Mouse (Mus musculus): Measurements from ENCODE around the gene St6gal1. TPM values are rescaled to one million over a fixed set of nuclear protein-coding genes. Genes with fewer than 3 reads are reported as not detected.
A peak's percentile ranks its signal among the peaks of the same experiment; 100 is the strongest.

The St6gal1 gene
- polyA plus RNA-seq, 1 experiment from 2014 or later = 43.5 TPM

DNA sequence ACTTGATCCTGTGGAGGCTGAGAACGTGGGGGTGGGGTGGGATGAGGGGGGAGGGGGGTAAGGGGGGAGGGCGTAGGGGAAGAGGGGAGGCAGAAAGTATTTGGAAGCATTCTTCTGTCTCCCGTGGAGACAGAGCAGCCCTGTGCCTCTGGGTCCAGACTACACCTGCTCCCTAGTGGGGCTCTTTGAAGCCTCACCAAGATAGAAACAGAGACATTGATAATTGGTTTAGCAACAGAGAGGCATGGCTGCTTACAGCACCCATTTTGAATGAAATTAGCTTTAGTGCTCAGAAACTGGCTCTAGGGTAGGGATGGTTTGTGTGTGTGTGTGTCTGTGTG is 46.3 kb downstream of the St6gal1 start:
- Histone ChIP-seq H3K4me1 (peaks cover 32% of the 10 kb centered on the region), H3K27ac (0 out of 2 replicates have a peak overlapping the region, but pooled peaks have one; percentile 37), H3K9ac (0 out of 2 replicates have a peak overlapping the region, but pooled peaks have one; percentile 8), H3K4me2 (replicated peaks) (no peak overlapping the region), H3K4me3 (no peak overlapping the region), H3K36me3 (peaks cover 6% of the 10 kb centered on the region; the same call in 1 of the 2 replicates), H3K27me3 (replicated peaks) (no peaks in the 10 kb centered on the region), H3K9me3 (no peaks in the 10 kb centered on the region)
- peak; percentile 66 for ATAC-seq (ENCODE audit: low FRiP score, low read depth)
- 7% methylated on average over 3 of the region's 3 CpGs for WGBS

- 78% methylated on average over 14 of the region's 14 CpGs for WGBS
These were observed 47.4 kb downstream of the St6gal1 start for GRCm38 (mm10) chr16:23271746-23272520.

DNA sequence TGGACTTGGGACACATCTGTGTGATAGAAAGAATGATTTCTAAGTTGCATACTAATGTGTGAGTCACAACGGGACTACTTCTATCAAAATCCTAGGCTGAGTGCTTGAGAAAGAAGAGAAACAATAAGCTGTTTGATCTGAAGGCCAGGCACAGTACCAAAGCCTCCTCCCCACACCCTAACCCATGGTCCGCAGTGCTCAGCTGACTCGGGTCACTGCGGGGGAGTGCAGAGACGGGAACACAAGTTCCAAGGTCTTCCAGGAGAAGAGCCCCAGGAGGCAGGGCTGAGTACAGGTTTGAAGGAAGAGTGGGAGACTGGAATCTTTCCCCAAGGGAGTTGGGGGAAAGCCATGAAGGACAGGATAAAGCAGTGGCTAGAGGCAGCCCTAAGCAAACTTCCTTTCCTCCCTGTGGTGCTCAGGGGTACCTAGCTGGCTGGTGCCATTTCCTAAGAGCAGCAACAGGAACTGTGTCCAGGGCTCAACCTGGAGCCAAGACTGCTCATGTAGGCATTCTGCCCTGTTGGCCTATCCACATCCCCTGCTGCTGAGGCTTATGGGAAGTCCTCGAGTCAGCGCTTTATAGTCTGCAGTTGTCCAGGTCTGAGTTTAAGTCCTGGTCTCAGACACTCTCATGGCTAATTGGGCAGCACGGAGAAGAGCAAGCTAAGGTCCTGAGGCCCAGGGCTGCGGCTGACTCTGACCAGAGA is 48.1 kb downstream of the St6gal1 start:
- Histone ChIP-seq H3K9me3 (no peaks in the 10 kb centered on the region), H3K27ac (no peak overlapping the region), H3K36me3 (0 out of 2 replicates have a peak, but pooled peaks cover 2% of the 10 kb centered on the region), H3K27me3 (replicated peaks) (no peaks in the 10 kb centered on the region), H3K4me3 (no peak overlapping the region), H3K4me2 (replicated peaks) (no peak overlapping the region), H3K4me1 (peaks cover 32% of the 10 kb centered on the region), H3K9ac (no peak overlapping the region)
- no peak for ATAC-seq (ENCODE audit: low FRiP score, low read depth)
- WGBS = 65% methylated on average over 9 of the region's 9 CpGs

More at GRCm38 (mm10) chr16:23271746-23272520, 47.4 kb downstream of the St6gal1 start:
- no peak overlapping the region for H3K27ac ChIP-seq
- H3K4me3 ChIP-seq = no peak overlapping the region
- H3K4me1 ChIP-seq = peaks cover 32% of the 10 kb centered on the region
- H3K27me3 ChIP-seq (replicated peaks) = no peaks in the 10 kb centered on the region
- no peak overlapping the region for H3K4me2 ChIP-seq (replicated peaks)
- ATAC-seq (ENCODE audit: low FRiP score, low read depth) = no peak
- 0 out of 2 replicates have a peak, but pooled peaks cover 2% of the 10 kb centered on the region for H3K36me3 ChIP-seq
- no peaks in the 10 kb centered on the region for H3K9me3 ChIP-seq
- no peak overlapping the region for H3K9ac ChIP-seq

GRCm38 (mm10) chr16:23274005-23274404 is 49.5 kb downstream of the St6gal1 start:
- ATAC-seq (ENCODE audit: low FRiP score, low read depth) = no peak
- H3K4me3 ChIP-seq = no peak overlapping the region
- H3K27ac ChIP-seq = no peak overlapping the region
- peaks cover 32% of the 10 kb centered on the region for H3K4me1 ChIP-seq
- WGBS = 70% methylated on average over 6 of the region's 6 CpGs
- no peaks in the 10 kb centered on the region for H3K27me3 ChIP-seq (replicated peaks)
- H3K36me3 ChIP-seq = 0 out of 2 replicates have a peak, but pooled peaks cover 2% of the 10 kb centered on the region
- no peak overlapping the region for H3K4me2 ChIP-seq (replicated peaks)
- no peaks in the 10 kb centered on the region for H3K9me3 ChIP-seq
- H3K9ac ChIP-seq = no peak overlapping the region

GRCm38 (mm10) chr16:23274606-23275310 is 50.2 kb downstream of the St6gal1 start:
- WGBS = 81% methylated on average over 7 of the region's 7 CpGs
- H3K27ac ChIP-seq = no peak overlapping the region
- 0 out of 2 replicates have a peak, but pooled peaks cover 2% of the 10 kb centered on the region for H3K36me3 ChIP-seq
- H3K27me3 ChIP-seq (replicated peaks) = no peaks in the 10 kb centered on the region
- ATAC-seq (ENCODE audit: low FRiP score, low read depth) = no peak
- H3K9me3 ChIP-seq = no peaks in the 10 kb centered on the region
- no peak overlapping the region for H3K4me3 ChIP-seq
- H3K9ac ChIP-seq = no peak overlapping the region
- H3K4me2 ChIP-seq (replicated peaks) = no peak overlapping the region
- H3K4me1 ChIP-seq = peaks cover 26% of the 10 kb centered on the region

DNA sequence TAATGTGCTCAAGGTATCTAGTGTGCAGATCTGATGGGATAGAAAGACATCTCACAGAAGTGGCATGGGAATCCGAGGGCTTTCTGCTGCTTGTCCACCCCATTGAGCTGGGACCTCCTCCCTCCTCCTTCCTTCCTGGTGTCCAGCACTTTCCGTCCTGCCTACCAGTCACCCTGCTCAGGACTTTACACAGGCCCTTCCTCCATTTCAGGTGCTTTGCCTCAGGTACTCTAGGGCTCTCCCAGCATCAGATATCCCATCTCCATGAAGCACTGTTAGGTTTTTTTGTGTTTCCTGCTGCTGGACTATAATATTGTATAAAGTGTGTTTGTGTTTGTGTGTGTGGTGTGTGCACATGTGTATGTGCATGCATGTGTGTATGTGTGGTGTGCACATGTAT is 51.1 kb downstream of the St6gal1 start:
- WGBS = 91% methylated on average over 2 of the region's 2 CpGs
- Histone ChIP-seq H3K9me3 (no peaks in the 10 kb centered on the region), H3K4me3 (no peak overlapping the region), H3K36me3 (0 out of 2 replicates have a peak, but pooled peaks cover 2% of the 10 kb centered on the region), H3K9ac (no peak overlapping the region), H3K4me1 (peaks cover 16% of the 10 kb centered on the region), H3K27ac (no peak overlapping the region), H3K27me3 (replicated peaks) (no peaks in the 10 kb centered on the region), H3K4me2 (replicated peaks) (no peak overlapping the region)
- no peak for ATAC-seq (ENCODE audit: low FRiP score, low read depth)

- ATAC-seq (ENCODE audit: low FRiP score, low read depth) = no peak
- Histone ChIP-seq H3K27ac (no peak overlapping the region), H3K27me3 (replicated peaks) (no peaks in the 10 kb centered on the region), H3K4me1 (no peaks in the 10 kb centered on the region), H3K9me3 (no peaks in the 10 kb centered on the region), H3K4me2 (replicated peaks) (no peak overlapping the region), H3K36me3 (no peaks in the 10 kb centered on the region), H3K9ac (no peak overlapping the region), H3K4me3 (no peak overlapping the region)
- WGBS = 80% methylated on average over 9 of the region's 9 CpGs
These were observed 55.6 kb downstream of the St6gal1 start for GRCm38 (mm10) chr16:23279879-23280741.

DNA sequence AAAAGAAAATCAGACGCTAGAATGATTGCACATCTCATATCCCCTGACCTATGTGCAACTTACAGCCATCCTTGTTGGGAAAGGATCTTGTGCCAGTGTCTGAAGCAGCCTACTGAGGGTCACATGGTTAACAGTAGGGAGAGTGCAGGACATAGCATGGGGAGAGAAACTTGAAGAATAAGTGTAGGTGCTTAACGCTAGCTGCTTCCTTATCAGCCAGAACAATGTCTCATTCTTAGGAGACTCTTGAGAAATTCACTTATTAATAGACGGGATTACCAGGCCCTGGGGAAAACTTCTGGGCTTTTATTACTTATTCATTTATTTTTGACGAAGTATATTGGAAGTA is 56.2 kb downstream of the St6gal1 start:
- no peaks in the 10 kb centered on the region for H3K36me3 ChIP-seq
- H3K27me3 ChIP-seq (replicated peaks) = no peaks in the 10 kb centered on the region
- H3K27ac ChIP-seq = no peak overlapping the region
- H3K9ac ChIP-seq = no peak overlapping the region
- H3K4me2 ChIP-seq (replicated peaks) = no peak overlapping the region
- ATAC-seq (ENCODE audit: low FRiP score, low read depth) = no peak
- H3K4me3 ChIP-seq = no peak overlapping the region
- H3K9me3 ChIP-seq = no peaks in the 10 kb centered on the region
- H3K4me1 ChIP-seq = no peaks in the 10 kb centered on the region
- 84% methylated on average over 4 of the region's 4 CpGs for WGBS

GRCm38 (mm10) chr16:23282241-23282640 is 57.7 kb downstream of the St6gal1 start:
- H3K9ac ChIP-seq = no peak overlapping the region
- H3K4me3 ChIP-seq = no peak overlapping the region
- no peak for ATAC-seq (ENCODE audit: low FRiP score, low read depth)
- 92% methylated on average over 5 of the region's 5 CpGs for WGBS
- H3K4me1 ChIP-seq = no peaks in the 10 kb centered on the region
- no peak overlapping the region for H3K4me2 ChIP-seq (replicated peaks)
- H3K27me3 ChIP-seq (replicated peaks) = no peaks in the 10 kb centered on the region
- no peak overlapping the region for H3K27ac ChIP-seq
- no peaks in the 10 kb centered on the region for H3K36me3 ChIP-seq
- H3K9me3 ChIP-seq = no peaks in the 10 kb centered on the region

DNA sequence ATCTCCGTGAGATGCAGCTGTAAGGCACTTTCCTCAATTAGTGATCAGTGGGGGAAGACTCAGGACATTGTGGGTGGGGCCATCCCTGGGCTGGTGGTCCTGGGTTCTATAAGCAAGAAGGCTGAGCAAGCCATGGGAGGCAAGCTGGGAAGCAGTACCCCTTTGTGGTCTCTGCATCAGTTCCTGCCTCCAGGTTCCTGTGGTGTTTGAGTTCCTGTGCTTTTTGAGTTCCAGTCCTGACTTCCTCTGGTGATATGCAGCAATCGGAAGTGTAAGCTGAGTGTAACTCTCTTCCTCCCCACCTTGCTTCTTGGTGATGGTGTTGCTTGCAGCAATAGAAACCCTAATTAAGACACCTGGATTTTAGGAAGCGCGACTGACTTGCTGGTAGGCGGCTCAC is 58.4 kb downstream of the St6gal1 start:
- 85% methylated on average over 5 of the region's 5 CpGs for WGBS

DNA sequence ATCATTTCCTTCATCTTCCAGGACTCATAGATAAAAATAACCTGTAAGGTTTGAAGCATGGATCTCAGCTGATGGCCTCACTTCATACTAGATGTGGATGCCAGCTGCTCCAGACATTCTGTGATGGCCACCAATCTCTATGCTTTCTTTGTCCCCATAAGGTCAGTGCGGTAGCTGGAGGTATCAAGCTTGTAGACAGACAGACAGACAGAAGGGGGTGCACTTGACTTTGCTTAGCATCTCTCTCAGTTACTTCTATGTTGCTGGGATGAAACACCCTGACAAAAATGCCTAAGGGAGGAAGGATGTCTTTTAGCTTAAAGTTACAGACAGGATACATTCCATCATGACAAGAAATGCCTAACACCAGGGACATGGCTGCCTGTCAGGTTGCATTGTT is 59.1 kb downstream of the St6gal1 start:
- WGBS = 89% methylated on average over 1 of the region's 1 CpGs
- H3K36me3 ChIP-seq = peaks cover 4% of the 10 kb centered on the region
- H3K9ac ChIP-seq = no peak overlapping the region
- ATAC-seq (ENCODE audit: low FRiP score, low read depth) = no peak
- no peak overlapping the region for H3K27ac ChIP-seq
- no peaks in the 10 kb centered on the region for H3K27me3 ChIP-seq (replicated peaks)
- no peak overlapping the region for H3K4me2 ChIP-seq (replicated peaks)
- no peaks in the 10 kb centered on the region for H3K9me3 ChIP-seq
- no peaks in the 10 kb centered on the region for H3K4me1 ChIP-seq
- H3K4me3 ChIP-seq = no peak overlapping the region

More for the DNA sequence above, 58.4 kb downstream of the St6gal1 start:
- no peak overlapping the region for H3K27ac ChIP-seq
- no peaks in the 10 kb centered on the region for H3K27me3 ChIP-seq (replicated peaks)
- no peaks in the 10 kb centered on the region for H3K9me3 ChIP-seq
- no peak for ATAC-seq (ENCODE audit: low FRiP score, low read depth)
- no peak overlapping the region for H3K4me3 ChIP-seq
- no peaks in the 10 kb centered on the region for H3K4me1 ChIP-seq
- no peak overlapping the region for H3K4me2 ChIP-seq (replicated peaks)
- H3K9ac ChIP-seq = no peak overlapping the region
- H3K36me3 ChIP-seq = peaks cover 3% of the 10 kb centered on the region

Data from neural tube, embryonic 12.5 days (tissue).